Mouse (Mus musculus) CD8-positive naive resting alpha-beta T cell, adult 2 months (primary cell): ENCODE measurements around the gene Spns3.

ENCODE experiments used
- DNase-seq, 2 experiments: peaks; one replicate each; pipeline ENCODE4 v3.0.0; 2022; ENCODE audit warnings: low read depth in 2 of 2, low spot score in 2 of 2

The Spns3 gene

DNA sequence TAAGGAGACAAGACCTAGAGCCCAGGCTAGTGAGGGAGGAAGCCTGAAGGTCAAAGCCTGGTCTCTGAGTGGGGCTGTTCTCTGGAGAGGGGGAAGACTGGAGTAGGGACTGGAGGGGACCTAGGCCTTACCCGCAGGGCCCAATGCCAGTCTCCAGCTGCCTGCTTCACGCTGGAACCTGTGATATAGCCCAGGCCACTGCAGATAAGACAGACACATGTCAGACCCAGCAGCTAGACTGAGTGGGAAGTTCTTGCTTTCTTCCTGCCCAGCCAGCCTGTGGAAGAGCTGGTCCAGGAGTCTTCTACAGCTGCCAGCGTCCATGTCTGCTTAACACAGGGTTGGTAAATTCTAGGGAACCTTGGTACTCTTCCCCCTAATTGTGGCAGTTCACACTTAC lies 91.8 kb downstream of the Spns3 start:
- DNase-seq = no peak

DNA sequence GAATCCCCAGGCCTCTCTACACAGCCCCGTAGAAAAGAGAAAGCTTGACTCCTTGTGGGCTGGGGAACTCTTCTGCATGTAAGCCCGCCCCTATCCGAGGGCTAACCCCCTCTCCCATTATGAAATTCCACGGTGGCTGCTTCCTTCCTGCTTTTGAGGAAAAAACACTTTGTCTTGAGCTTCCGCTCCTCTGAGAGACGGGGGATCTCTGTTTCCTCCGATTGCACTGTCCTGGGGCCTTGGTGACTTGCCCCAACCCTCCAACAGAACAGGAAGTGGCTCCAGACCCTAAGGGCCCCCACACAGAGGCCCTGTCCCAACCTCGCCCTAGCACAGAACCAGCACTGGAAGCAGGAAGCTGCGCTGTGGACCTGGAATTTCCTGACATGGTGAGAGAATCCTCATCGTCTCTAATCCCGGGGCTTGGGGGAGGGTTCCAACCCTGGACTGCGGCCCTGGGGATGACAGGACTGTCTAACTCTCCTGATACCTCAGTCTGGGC lies 92.3 kb downstream of the Spns3 start:
- no peak for DNase-seq

DNA sequence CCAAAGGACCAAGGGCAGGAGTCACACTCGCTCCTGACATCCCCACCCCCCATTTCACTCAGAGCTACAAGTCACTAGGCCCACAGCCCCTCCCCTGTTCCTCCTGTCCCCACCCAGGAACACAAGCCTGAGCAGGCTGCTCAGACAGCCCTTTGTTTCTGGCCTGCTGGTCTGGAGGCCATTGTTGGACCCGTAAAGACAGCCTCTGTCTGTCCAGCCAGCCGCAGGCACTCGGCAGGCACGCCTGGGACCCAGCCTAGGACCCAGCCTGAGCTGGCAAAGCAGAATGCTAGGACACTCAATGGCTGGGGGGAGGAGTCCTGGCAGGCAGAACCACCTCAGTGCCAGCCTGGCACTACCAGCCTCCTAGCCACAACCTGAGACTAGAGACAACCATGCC lies 94.6 kb downstream of the Spns3 start:
- no peak for DNase-seq

DNA sequence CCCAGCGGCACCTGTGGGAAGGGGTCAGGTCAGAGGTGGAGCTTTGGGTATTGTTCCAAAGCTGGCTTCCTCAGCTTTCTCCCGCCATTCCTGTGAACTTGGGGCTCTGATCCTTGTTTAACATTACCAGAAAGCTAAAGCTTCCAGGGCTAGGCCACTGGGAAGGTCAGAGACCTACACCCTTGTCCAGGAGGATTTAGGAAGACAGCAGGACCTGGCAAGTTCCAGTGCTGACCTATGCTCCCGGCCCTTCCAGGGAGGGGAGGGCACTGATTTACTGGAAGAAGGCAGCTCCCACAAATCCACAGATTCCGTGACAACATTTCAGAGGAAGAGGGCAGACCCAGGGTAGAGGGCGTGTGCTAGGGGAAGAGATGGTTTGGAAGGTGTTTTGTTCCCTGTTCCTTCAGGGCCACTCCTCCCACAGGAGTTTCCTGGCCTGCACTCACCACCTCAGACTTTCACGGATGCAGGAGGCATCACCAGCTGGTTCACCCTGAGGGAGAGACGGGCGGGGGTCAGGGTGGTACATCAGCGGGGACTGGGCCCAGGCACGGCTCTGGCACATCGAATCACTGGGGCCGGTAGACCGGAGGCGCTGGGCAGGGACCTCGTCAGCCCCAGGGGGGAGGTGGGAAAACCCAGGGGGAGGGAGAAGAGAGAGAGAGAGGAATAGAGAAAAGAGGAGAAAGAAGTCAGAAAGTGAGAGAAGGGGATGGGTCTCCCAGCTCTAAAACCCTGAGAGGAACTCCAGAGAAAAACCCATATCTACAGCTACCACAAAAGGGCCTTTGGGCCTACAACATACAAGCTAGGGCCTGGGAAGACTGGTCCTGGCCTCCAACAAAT lies 97.0 kb downstream of the Spns3 start:
- no peak for DNase-seq

DNA sequence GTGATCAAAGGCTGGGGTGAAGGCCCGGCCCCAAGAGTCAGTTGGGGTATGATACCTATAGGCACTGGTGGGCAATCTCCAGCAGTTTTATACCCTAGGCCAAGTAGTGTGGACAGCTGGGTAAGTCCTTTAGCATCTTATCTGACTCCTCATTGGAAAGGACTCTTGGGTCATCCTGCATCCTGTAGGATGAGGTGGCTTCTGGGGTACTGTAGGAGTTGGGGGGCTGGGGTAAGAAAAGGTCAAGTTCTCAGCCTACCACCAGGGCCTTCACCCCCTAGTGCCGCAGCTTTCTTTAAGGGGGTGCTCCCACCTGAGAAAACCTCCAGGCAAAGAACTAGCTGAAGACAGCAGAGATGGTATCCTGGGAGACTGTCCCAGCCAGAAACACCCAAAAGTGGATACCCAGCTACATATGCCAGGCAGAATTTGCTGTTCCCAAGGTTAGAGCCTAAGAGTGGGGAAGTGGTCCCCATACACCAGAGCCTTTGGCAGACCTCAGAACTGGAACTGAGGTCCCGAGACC lies 98.1 kb downstream of the Spns3 start:
- no peak for DNase-seq

DNA sequence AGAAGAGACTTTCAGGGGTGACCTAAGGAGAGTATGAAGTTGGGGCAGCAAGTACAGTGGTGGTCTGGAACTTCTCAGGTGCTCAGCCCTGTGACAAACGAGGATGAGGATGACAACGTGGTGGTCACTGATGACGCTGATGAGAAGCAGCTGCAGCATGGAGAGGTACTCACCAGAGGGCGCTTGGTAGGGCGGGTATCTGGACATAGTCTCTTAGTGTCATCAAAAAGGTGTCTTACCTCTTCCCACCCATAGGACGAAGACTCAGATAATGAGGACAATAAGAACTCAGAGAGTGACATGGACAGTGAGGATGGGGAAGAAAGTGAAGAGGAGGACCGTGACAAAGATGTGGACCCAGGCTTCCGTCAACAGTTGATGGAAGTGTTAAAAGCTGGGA lies 102.8 kb downstream of the Spns3 start:
- no peak for DNase-seq

DNA sequence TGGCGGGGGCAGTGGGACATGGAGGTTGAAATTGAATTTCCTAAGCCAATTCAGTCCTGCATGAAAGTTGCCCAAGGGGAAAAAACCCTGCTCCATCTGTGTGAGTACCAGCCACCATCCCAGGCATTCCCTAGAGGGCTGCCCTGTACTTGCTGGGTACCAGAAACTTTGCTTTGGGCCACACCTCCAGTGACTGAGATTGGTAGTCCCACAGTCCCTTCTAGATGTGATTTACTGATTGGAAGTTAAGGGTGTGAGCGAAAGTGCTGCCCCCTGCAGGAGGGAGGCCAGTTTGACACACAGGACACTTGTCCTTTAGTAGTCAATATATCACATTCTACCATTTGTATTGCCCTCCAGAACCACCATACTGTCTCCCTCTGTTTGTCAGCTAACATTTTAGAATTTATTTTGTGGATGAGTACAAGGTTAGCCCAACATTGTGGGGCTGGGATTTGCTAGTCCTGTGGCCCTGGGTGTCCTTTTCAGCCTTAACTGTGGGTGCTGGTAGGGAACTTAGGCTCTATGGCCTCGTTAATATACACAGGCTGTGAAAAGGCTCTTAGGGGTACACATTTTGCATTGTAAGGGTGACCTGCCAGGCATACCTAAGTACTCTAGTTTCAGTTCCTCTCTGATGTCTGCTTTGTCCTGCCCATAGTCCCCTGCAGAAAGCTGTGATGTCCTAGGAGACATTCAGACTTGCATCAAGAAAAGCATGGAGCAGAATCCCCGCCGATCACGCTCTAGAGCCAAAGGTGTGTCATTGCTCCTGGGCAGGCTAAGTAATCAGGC lies 103.8 kb downstream of the Spns3 start:
- peak; percentile 48 to 72 for DNase-seq
